ENCODE assay signal across 8 mouse cellular contexts in the genomic region with DNA sequence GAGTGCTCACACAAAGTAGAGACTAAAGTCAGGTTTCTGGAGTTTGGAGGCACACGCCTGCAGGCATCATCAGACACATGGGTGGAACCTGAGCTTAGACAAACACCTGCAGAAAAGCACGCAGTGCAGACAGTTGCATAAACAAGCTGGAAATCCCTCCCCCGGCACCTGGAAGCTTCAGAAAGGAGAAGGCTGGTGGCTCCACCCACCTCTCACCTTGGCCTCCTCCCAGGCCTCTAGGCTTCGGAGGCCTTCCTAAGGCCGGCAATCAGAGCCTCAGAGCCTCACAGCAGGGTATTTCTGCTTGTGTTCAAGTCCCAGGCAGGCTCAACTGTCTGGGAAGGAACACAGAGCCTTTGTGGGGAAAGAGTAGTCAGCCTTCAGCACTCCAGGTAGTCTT.
DNase-seq lines count a peak whose midpoint lies in the region; ATAC-seq and TF ChIP-seq lines count a peak whose summit lies in the region.

No protein-coding gene starts in this region.

- H3K4me2 ChIP-seq in heart, embryonic 13.5 days = no peak overlapping the region
- no peak overlapping the region for H3K4me2 ChIP-seq in lung, postnatal 0 days (replicated peaks; ENCODE audit: low read depth, low read length)

- peaks cover 78% of the 10 kb centered on the region for H3K4me1 ChIP-seq in heart, embryonic 13.5 days
- peaks cover 16% of the 10 kb centered on the region; the same call in 1 of the 2 replicates for H3K4me1 ChIP-seq in lung, postnatal 0 days (ENCODE audit: insufficient read depth, low read depth, low read length)

- no peak for TF ChIP-seq EP300 in lung, postnatal 0 days (IDR thresholded peaks at IDR 0.05)

- no peaks in the 10 kb centered on the region for H3K36me3 ChIP-seq in heart, embryonic 13.5 days
- no peaks in the 10 kb centered on the region for H3K36me3 ChIP-seq in lung, postnatal 0 days (ENCODE audit: insufficient read depth, low read length)

- 67% methylated on average over 5 of the region's 5 CpGs for WGBS in heart, embryonic 13.5 days
- 60% methylated on average over 5 of the region's 5 CpGs for WGBS in lung, postnatal 0 days

- TF ChIP-seq CTCF in lung, postnatal 0 days (IDR thresholded peaks at IDR 0.05) = no peak

- no peak for DNase-seq in heart, adult 8-10 months (ENCODE audit: low spot score)
- DNase-seq in c-Kit-positive CD71-positive TER-119-negative erythroid progenitor cells, embryonic 14.5 days (ENCODE audit: low read depth) = peak; percentile 46
- DNase-seq in kidney, postnatal 10 days = peak; percentile 76
- peak; percentile 76 for DNase-seq in lung, postnatal 0 days (ENCODE audit: low spot score)
- no peak for DNase-seq in adrenal gland, adult 18-20 months (ENCODE audit: low spot score in 2 of 2)
- DNase-seq in left cerebral cortex, adult 18-20 months (ENCODE audit: low spot score in 2 of 2) = no peak
- no peak for DNase-seq in cerebellum, adult 11 months

- no peak overlapping the region for H3K4me3 ChIP-seq in heart, embryonic 13.5 days
- H3K4me3 ChIP-seq in lung, postnatal 0 days (ENCODE audit: low read depth, low read length) = no peak overlapping the region

- no peak for ATAC-seq in heart, embryonic 13.5 days (ENCODE audit: extremely low read depth, insufficient number of reproducible peaks, low FRiP score, low TSS enrichment)
- ATAC-seq in lung, postnatal 0 days = peak; percentile 60

- H3K27ac ChIP-seq in heart, embryonic 13.5 days (replicated peaks) = peak overlapping the region; percentile 57; the same call in 1 of the 2 replicates
- H3K27ac ChIP-seq in lung, postnatal 0 days (ENCODE audit: low read length) = peak overlapping the region; percentile 38; the same call in 1 of the 2 replicates

- H3K9ac ChIP-seq in heart, embryonic 13.5 days = no peak overlapping the region
- no peak overlapping the region for H3K9ac ChIP-seq in lung, postnatal 0 days (replicated peaks; ENCODE audit: low read depth)

- no peaks in the 10 kb centered on the region for H3K9me3 ChIP-seq in heart, embryonic 13.5 days
- H3K9me3 ChIP-seq in lung, postnatal 0 days (ENCODE audit: low read length) = no peaks in the 10 kb centered on the region

- H3K27me3 ChIP-seq in heart, embryonic 13.5 days (replicated peaks) = no peaks in the 10 kb centered on the region
- no peaks in the 10 kb centered on the region for H3K27me3 ChIP-seq in lung, postnatal 0 days (replicated peaks; ENCODE audit: insufficient read depth, low read length)

Comparison
In these comparisons a context has a peak if more than half of its experiments do, and no peak if none do; other contexts are left out.
1. DNase-seq: peak in c-Kit-positive CD71-positive TER-119-negative erythroid progenitor cells, embryonic 14.5 days (single experiment), kidney, postnatal 10 days (single experiment) and lung, postnatal 0 days (single experiment); none in heart, adult 8-10 months (single experiment), adrenal gland, adult 18-20 months (0 of 2), left cerebral cortex, adult 18-20 months (0 of 2) and cerebellum, adult 11 months (single experiment).